Mouse (Mus musculus) midbrain, postnatal 0 days (tissue): ENCODE measurements at regions not wholly inside any gene's neighbourhood (a gene's known extent, or its start where the extent isn't known, plus 50 kb on each side); places are given as distances from the start of the nearest gene placed in this dataset.

ENCODE experiments used
- ATAC-seq: fragments of 200-750 bp; cut with Nextera tagmentation; 2 replicates; pipeline ENCODE4 v1.8.0; 2017; ENCODE audit warnings: moderate number of reproducible peaks, mild to moderate bottlenecking, moderate TSS enrichment, moderate library complexity; ENCODE audit not compliant: low FRiP score
- DNase-seq: peaks from one replicate; pipeline ENCODE4 v3.0.0-alpha.2; 2015; ENCODE audit warnings: low spot score
- H3K27ac ChIP-seq: fragments of 300-500 bp; sonication (generic); 2 replicates; pipeline ENCODE4 v1.5.1; 2014; ENCODE audit warnings: low read depth, mild to moderate bottlenecking, low read length, mixed read lengths
- H3K27me3 ChIP-seq: fragments of 300-500 bp; sonication (generic); 2 replicates; pipeline ENCODE4 v1.6.1; 2014; ENCODE audit warnings: low read length, control low read depth, mixed read lengths; ENCODE audit not compliant: insufficient read depth
- H3K36me3 ChIP-seq: fragments of 300-500 bp; sonication (generic); 2 replicates; pipeline ENCODE4 v1.6.1; 2014; ENCODE audit warnings: low read length, control low read depth, mixed read lengths; ENCODE audit not compliant: insufficient read depth
- H3K4me1 ChIP-seq: fragments of 300-500 bp; sonication (generic); 2 replicates; pipeline ENCODE4 v1.6.1; 2014; ENCODE audit warnings: mild to moderate bottlenecking, control low read depth, antibody characterized with exemption, low read length, mixed read lengths; ENCODE audit not compliant: insufficient read depth
- H3K4me2 ChIP-seq: fragments of 300-500 bp; sonication (generic); 2 replicates; pipeline ENCODE4 v1.6.1; 2014; ENCODE audit warnings: low read depth, mild to moderate bottlenecking, low read length, mixed read lengths; ENCODE audit not compliant: poor library complexity, severe bottlenecking
- H3K4me3 ChIP-seq: fragments of 300-500 bp; sonication (generic); 2 replicates; pipeline ENCODE4 v1.5.1; 2014; ENCODE audit warnings: low read depth, mild to moderate bottlenecking, low read length, moderate library complexity
- H3K9ac ChIP-seq: fragments of 300-500 bp; sonication (generic); replicated peaks from 2 replicates; pipeline ENCODE4 v1.6.1; 2014; ENCODE audit warnings: mild to moderate bottlenecking, low read length, moderate library complexity, mixed read lengths; ENCODE audit not compliant: poor library complexity, severe bottlenecking
- H3K9me3 ChIP-seq: fragments of 300-500 bp; sonication (generic); 2 replicates; pipeline ENCODE4 v1.6.1; 2016; ENCODE audit warnings: low read length, control low read depth
- CTCF ChIP-seq: IDR thresholded peaks from 2 replicates; pipeline ENCODE4 v1.5.1; 2016; ENCODE audit warnings: antibody characterized with exemption, mild to moderate bottlenecking
- WGBS: fragments of 180-500 bp; shearing (Covaris S2); extraction: QIAGEN DNeasy Blood & Tissue Kit; methylation state at CpG from one replicate; pipeline ENCODE4 v1.1.7; 2014; 5-methylcytosine and 5-hydroxymethylcytosine counted together

DNA sequence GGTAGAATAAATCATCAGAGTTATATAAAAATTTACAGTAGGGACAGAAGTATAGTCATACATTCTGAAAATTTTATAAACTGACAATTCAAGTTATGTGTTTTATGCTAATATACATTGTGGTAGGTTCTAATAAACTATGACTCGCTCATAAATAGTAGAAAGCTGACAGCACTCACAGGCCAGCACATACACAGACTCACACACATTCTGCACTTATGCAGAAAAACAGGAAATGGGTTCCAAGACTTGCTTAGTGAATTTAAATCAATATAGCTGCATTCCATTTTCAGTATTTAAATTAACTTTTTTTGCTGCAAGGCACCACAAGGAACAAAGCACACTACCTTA, 403.3 kb upstream of the Nr2f1 start:
- no peaks in the 10 kb centered on the region for H3K4me1 ChIP-seq
- DNase-seq (no peak), ATAC-seq (no peak)
- no peak overlapping the region for H3K4me2 ChIP-seq
- no peaks in the 10 kb centered on the region for H3K36me3 ChIP-seq
- H3K27me3 ChIP-seq = no peaks in the 10 kb centered on the region
- no peak for TF ChIP-seq CTCF
- H3K4me3 ChIP-seq = no peak overlapping the region
- H3K9ac ChIP-seq = no peak overlapping the region
- no peaks in the 10 kb centered on the region for H3K9me3 ChIP-seq
- H3K27ac ChIP-seq = no peak overlapping the region
- WGBS = 81% methylated on average over 1 of the region's 1 CpGs

DNA sequence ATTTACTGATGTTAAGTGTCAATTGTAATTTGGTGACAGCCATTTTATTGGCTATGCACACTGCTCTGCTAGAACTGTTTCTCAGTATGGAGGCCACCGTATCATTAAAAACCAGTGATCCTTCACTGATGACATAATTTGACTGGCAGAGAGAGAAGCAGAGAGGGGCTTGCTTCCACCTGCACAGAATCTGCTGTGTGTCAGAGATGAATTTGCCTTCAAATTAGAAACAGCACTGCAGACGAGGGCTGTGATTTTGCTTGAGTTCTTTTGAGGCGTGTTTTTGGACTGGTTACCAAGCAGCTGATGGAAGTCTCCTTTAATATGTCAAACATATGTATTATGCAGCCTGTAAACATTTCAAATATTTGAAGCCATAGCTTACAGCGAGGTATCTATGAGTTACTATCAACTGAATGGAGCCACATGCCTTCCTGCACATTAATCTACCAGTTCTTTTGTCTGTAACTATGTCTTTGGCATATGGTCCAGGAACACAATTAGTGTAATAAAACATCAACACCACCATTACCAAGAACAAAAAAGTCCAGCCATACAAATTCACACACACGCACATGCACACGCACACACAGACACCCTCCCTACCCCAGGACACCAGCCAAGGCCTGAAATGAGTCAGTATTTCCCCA, 402.8 kb upstream of the Nr2f1 start:
- TF ChIP-seq CTCF = no peak
- H3K36me3 ChIP-seq = no peaks in the 10 kb centered on the region
- 68% methylated on average over 6 of the region's 6 CpGs for WGBS
- H3K4me1 ChIP-seq = no peaks in the 10 kb centered on the region
- H3K9ac ChIP-seq = no peak overlapping the region
- H3K27me3 ChIP-seq = no peaks in the 10 kb centered on the region
- no peak overlapping the region for H3K27ac ChIP-seq
- no peaks in the 10 kb centered on the region for H3K9me3 ChIP-seq
- ATAC-seq (0 out of 2 replicates have a peak, but pooled peaks have one; percentile 52), DNase-seq (peak; percentile 52)
- H3K4me2 ChIP-seq = no peak overlapping the region
- H3K4me3 ChIP-seq = no peak overlapping the region

DNA sequence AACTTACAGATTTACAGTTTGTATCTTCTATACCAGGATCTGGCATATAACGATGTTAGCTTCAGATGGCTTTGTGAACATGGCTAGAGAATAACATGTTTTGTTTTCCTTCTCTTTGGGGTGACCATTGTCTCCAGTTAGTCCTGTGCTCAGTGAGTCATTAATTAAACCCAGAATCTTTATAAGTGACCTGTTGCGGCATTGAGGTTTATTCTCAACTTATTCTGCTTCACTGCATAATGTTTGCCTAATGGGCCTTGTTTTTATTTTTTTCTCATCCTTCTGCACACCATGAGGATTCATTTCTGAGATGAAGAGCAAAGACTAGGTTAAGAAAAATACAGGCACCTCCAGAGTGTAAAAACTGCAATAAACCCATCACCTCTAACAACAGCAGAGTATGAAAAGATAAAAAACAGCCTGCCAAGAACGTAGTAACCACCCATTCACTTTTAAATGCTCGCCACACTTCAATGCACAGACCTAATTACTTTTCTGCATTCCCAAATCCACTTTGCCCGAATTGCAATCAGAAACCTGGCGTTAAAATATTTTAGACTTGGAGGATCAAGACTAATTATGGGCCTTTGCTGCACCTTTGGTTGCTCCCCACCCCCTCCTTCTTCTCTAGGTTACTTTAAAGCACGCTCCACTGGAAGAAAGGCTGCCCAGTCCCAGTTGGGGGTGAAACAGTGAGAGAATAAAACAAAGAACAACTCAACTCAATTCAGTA, 381.5 kb upstream of the Nr2f1 start:
- Histone ChIP-seq H3K36me3 (no peaks in the 10 kb centered on the region), H3K27ac (no peak overlapping the region), H3K9me3 (no peaks in the 10 kb centered on the region), H3K4me1 (peaks cover 6% of the 10 kb centered on the region; the same call in 1 of the 2 replicates), H3K4me2 (no peak overlapping the region), H3K4me3 (no peak overlapping the region), H3K27me3 (no peaks in the 10 kb centered on the region), H3K9ac (no peak overlapping the region)
- DNase-seq (peak; percentile 52), ATAC-seq (no peak)
- whole genome bisulfite sequencing = 27% methylated on average over 7 of the region's 7 CpGs
- no peak for TF ChIP-seq CTCF

DNA sequence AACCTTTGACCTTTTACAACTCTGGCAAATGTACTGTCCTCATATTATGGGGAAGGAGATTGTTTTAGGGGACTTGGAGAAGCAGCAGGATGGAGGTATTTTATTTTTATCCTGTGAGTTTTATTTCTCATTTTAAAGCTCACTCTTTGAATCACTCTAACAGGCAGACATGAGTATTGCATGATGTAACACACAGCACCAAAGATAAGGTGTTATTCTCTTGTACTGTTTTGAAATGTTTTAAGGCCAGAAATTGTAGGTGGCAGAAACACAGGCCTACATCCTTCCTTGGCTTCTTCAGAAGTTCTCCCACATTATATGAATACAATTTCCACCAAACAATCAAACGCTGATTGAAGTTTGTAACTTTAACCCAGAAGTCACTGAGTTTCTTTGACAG, 377.9 kb upstream of the Nr2f1 start:
- H3K27me3 ChIP-seq = no peaks in the 10 kb centered on the region
- no peak for TF ChIP-seq CTCF
- H3K4me2 ChIP-seq = no peak overlapping the region
- 88% methylated on average over 1 of the region's 1 CpGs for whole genome bisulfite sequencing
- peaks cover 6% of the 10 kb centered on the region; the same call in 1 of the 2 replicates for H3K4me1 ChIP-seq
- H3K9me3 ChIP-seq = no peaks in the 10 kb centered on the region
- H3K36me3 ChIP-seq = no peaks in the 10 kb centered on the region
- no peak for ATAC-seq
- DNase-seq = no peak
- no peak overlapping the region for H3K9ac ChIP-seq
- H3K27ac ChIP-seq = no peak overlapping the region
- no peak overlapping the region for H3K4me3 ChIP-seq

DNA sequence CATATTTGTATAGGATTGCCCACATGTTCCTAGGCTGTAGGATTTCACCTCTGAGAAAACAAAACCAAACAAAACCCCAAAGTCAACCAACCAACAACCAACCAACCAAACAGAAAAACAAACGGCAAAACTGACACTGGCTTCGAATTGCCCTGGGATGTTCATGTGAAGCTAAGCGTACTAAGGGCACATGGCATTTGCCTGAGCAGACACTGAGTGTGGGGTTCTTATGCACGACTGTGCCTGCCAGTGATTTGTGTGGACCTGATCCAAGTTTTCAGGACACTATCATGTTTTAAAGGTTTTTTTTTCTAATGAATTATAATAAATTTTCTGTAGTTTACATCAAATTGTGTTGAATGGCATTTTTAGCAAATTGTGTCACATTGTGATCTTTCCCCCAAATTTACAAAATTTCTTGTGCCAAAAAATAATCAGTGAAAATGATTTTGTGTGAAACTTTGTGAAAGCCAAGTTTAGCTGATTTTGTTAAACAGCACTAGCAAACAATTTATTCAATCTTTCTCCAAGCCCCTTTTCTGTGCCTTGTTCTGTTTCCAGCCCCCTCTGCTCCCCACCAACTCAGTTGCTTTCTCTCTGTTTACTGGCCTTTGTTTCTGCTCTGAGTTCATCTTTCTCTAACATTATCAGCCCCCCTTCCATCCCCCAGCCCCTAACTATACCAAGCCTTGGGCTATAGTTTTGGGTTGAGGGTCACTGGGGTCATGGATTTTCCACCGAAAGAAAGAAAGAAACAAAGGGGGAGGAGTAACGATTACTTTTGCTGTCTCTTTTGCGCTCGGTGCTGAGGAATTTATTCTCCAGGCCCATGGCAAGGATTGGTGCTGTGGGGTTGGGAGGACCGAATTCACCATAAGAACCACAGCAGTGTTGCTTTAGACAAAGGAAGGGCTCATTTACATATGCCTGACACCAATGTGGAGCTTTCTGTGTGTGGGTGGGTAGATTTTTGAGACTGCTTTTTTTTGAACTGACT, 377.0 kb upstream of the Nr2f1 start:
- no peak for DNase-seq
- WGBS = 30% methylated on average over 9 of the region's 9 CpGs
- Histone ChIP-seq H3K9me3 (no peaks in the 10 kb centered on the region), H3K9ac (no peak overlapping the region), H3K27me3 (no peaks in the 10 kb centered on the region), H3K4me2 (no peak overlapping the region), H3K4me3 (no peak overlapping the region), H3K4me1 (peaks cover 6% of the 10 kb centered on the region; the same call in 1 of the 2 replicates), H3K36me3 (no peaks in the 10 kb centered on the region), H3K27ac (no peak overlapping the region)
- no peak for TF ChIP-seq CTCF
- no peak for ATAC-seq
